Mouse (Mus musculus) embryonic facial prominence, embryonic 14.5 days (tissue): ENCODE results near the gene Senp3. TPM values are rescaled to one million over a fixed set of nuclear protein-coding genes. Genes with fewer than 3 reads are reported as not detected.

ENCODE experiments used
- ATAC-seq: fragments of 200-750 bp; cut with Nextera tagmentation; 2 replicates; pipeline ENCODE4 v1.8.0; 2017; ENCODE audit warnings: low read depth, moderate number of reproducible peaks, moderate TSS enrichment
- DNase-seq: peaks from one replicate; pipeline ENCODE4 v3.0.0-alpha.2; 2015; ENCODE audit warnings: low spot score
- H3K27ac ChIP-seq: fragments of 300-500 bp; sonication (generic); replicated peaks from 2 replicates; pipeline ENCODE4 v1.5.1; 2014; ENCODE audit warnings: low read depth, mild to moderate bottlenecking, low read length, moderate library complexity
- H3K27me3 ChIP-seq: fragments of 300-500 bp; sonication (generic); replicated peaks from 2 replicates; pipeline ENCODE4 v1.6.1; 2014; ENCODE audit warnings: low read length; ENCODE audit not compliant: control insufficient read depth, insufficient read depth
- H3K36me3 ChIP-seq: fragments of 300-500 bp; sonication (generic); 2 replicates; pipeline ENCODE4 v1.6.1; 2014; ENCODE audit warnings: low read length, mixed read lengths; ENCODE audit not compliant: control insufficient read depth, insufficient read depth
- H3K4me1 ChIP-seq: fragments of 300-500 bp; sonication (generic); 2 replicates; pipeline ENCODE4 v1.6.1; 2014; ENCODE audit warnings: antibody characterized with exemption, low read length; ENCODE audit not compliant: control insufficient read depth, insufficient read depth
- H3K4me2 ChIP-seq: fragments of 300-500 bp; sonication (generic); 2 replicates; pipeline ENCODE4 v1.6.1; 2014; ENCODE audit warnings: low read depth, mild to moderate bottlenecking, low read length, moderate library complexity, mixed read lengths
- H3K4me3 ChIP-seq: fragments of 300-500 bp; sonication (generic); 2 replicates; pipeline ENCODE4 v1.5.1; 2014; ENCODE audit warnings: low read depth, mild to moderate bottlenecking, low read length
- H3K9ac ChIP-seq: fragments of 300-500 bp; sonication (generic); 2 replicates; pipeline ENCODE4 v1.6.1; 2014; ENCODE audit warnings: low read depth, mild to moderate bottlenecking, low read length, moderate library complexity, mixed read lengths
- H3K9me3 ChIP-seq: fragments of 300-500 bp; sonication (generic); 2 replicates; pipeline ENCODE4 v1.6.1; 2016; ENCODE audit warnings: low read length; ENCODE audit not compliant: control insufficient read depth
- WGBS: fragments of 180-500 bp; shearing (Covaris S2); extraction: QIAGEN DNeasy Blood & Tissue Kit; methylation state at CpG from one replicate; pipeline ENCODE4 v1.1.7; 2014; 5-methylcytosine and 5-hydroxymethylcytosine counted together
- polyA plus RNA-seq: library from polyadenylated mRNA; unstranded; fragments of >200 nt; fragmentation: Nextera tagmentation; extraction: Ambion mirVana; gene quantifications from 2 replicates; pipeline ENCODE4 v1.2.1, GENCODE M21; 2014

Senp3 gene
- polyA plus RNA-seq, 1 experiment from 2014 or later = 73.6 TPM

GRCm38 (mm10) chr11:69716953-69717352, 35.1 kb upstream of the Senp3 start:
- WGBS = 67% methylated on average over 4 of the region's 4 CpGs
- ATAC-seq = no peak
- Histone ChIP-seq H3K36me3 (no peaks in the 10 kb centered on the region), H3K27me3 (no peaks in the 10 kb centered on the region), H3K27ac (no peak overlapping the region), H3K9me3 (peaks cover 3% of the 10 kb centered on the region; the same call in 1 of the 2 replicates), H3K4me1 (peaks cover 8% of the 10 kb centered on the region; the same call in 1 of the 2 replicates), H3K4me2 (no peak overlapping the region), H3K9ac (no peak overlapping the region), H3K4me3 (no peak overlapping the region)
- no peak for DNase-seq

- peaks cover 8% of the 10 kb centered on the region; the same call in 1 of the 2 replicates for H3K4me1 ChIP-seq
- peaks cover 3% of the 10 kb centered on the region; the same call in 1 of the 2 replicates for H3K9me3 ChIP-seq
- no peaks in the 10 kb centered on the region for H3K36me3 ChIP-seq
- no peak overlapping the region for H3K4me2 ChIP-seq
- ATAC-seq = no peak
- H3K27me3 ChIP-seq = no peaks in the 10 kb centered on the region
- H3K27ac ChIP-seq = peak overlapping the region; percentile 58
- no peak overlapping the region for H3K9ac ChIP-seq
- H3K4me3 ChIP-seq = no peak overlapping the region
- whole genome bisulfite sequencing = 21% methylated on average over 5 of the region's 5 CpGs
- peak; percentile 52 for DNase-seq
Measured at GRCm38 (mm10) chr11:69715929-69716328, 34.0 kb upstream of the Senp3 start.

GRCm38 (mm10) chr11:69715482-69715881, 33.6 kb upstream of the Senp3 start:
- Histone ChIP-seq H3K9me3 (peaks cover 3% of the 10 kb centered on the region; the same call in 1 of the 2 replicates), H3K9ac (no peak overlapping the region), H3K4me1 (peaks cover 8% of the 10 kb centered on the region; the same call in 1 of the 2 replicates), H3K4me3 (no peak overlapping the region), H3K4me2 (no peak overlapping the region), H3K36me3 (no peaks in the 10 kb centered on the region), H3K27me3 (no peaks in the 10 kb centered on the region), H3K27ac (no peak overlapping the region)
- ATAC-seq (no peak), DNase-seq (peak; percentile 23)
- 58% methylated on average over 9 of the region's 9 CpGs for WGBS

GRCm38 (mm10) chr11:69714636-69715329, 32.9 kb upstream of the Senp3 start:
- Histone ChIP-seq H3K27me3 (no peaks in the 10 kb centered on the region), H3K4me2 (no peak overlapping the region), H3K27ac (no peak overlapping the region), H3K36me3 (no peaks in the 10 kb centered on the region), H3K4me1 (peaks cover 8% of the 10 kb centered on the region; the same call in 1 of the 2 replicates), H3K4me3 (no peak overlapping the region), H3K9ac (no peak overlapping the region), H3K9me3 (peaks cover 3% of the 10 kb centered on the region; the same call in 1 of the 2 replicates)
- WGBS = 37% methylated on average over 18 of the region's 18 CpGs
- ATAC-seq (peak; percentile 30; the same call in 1 of the 2 replicates), DNase-seq (peak; percentile 45)

GRCm38 (mm10) chr11:69712954-69713672, 31.2 kb upstream of the Senp3 start:
- DNase-seq (no peak), ATAC-seq (no peak)
- Histone ChIP-seq H3K9ac (no peak overlapping the region), H3K36me3 (no peaks in the 10 kb centered on the region), H3K4me2 (no peak overlapping the region), H3K9me3 (peaks cover 3% of the 10 kb centered on the region; the same call in 1 of the 2 replicates), H3K4me3 (no peak overlapping the region), H3K27ac (no peak overlapping the region), H3K4me1 (0 out of 2 replicates have a peak, but pooled peaks cover 3% of the 10 kb centered on the region), H3K27me3 (no peaks in the 10 kb centered on the region)
- 71% methylated on average over 20 of the region's 20 CpGs for WGBS

- Histone ChIP-seq H3K36me3 (no peaks in the 10 kb centered on the region), H3K4me2 (no peak overlapping the region), H3K27ac (no peak overlapping the region), H3K27me3 (no peaks in the 10 kb centered on the region), H3K4me3 (no peak overlapping the region), H3K9ac (no peak overlapping the region), H3K9me3 (peaks cover 3% of the 10 kb centered on the region; the same call in 1 of the 2 replicates), H3K4me1 (0 out of 2 replicates have a peak, but pooled peaks cover 3% of the 10 kb centered on the region)
- DNase-seq (no peak), ATAC-seq (no peak)
- 73% methylated on average over 2 of the region's 2 CpGs for WGBS
Measured at GRCm38 (mm10) chr11:69711082-69711481, 29.2 kb upstream of the Senp3 start.

- H3K4me2 ChIP-seq = no peak overlapping the region
- WGBS = 75% methylated on average over 3 of the region's 3 CpGs
- DNase-seq (no peak), ATAC-seq (no peak)
- no peaks in the 10 kb centered on the region for H3K27me3 ChIP-seq
- no peaks in the 10 kb centered on the region for H3K36me3 ChIP-seq
- no peaks in the 10 kb centered on the region for H3K4me1 ChIP-seq
- no peak overlapping the region for H3K4me3 ChIP-seq
- H3K9ac ChIP-seq = no peak overlapping the region
- H3K9me3 ChIP-seq = peaks cover 2% of the 10 kb centered on the region; the same call in 1 of the 2 replicates
- no peak overlapping the region for H3K27ac ChIP-seq
Measured at GRCm38 (mm10) chr11:69710470-69710869, 28.6 kb upstream of the Senp3 start.

GRCm38 (mm10) chr11:69709554-69710446, 27.9 kb upstream of the Senp3 start:
- peak; percentile 46 for DNase-seq
- 43% methylated on average over 11 of the region's 11 CpGs for WGBS
- ATAC-seq = no peak
- H3K4me2 ChIP-seq = no peak overlapping the region
- no peaks in the 10 kb centered on the region for H3K27me3 ChIP-seq
- H3K9ac ChIP-seq = peak overlapping the region; percentile 15; the same call in 1 of the 2 replicates
- no peaks in the 10 kb centered on the region for H3K9me3 ChIP-seq
- no peaks in the 10 kb centered on the region for H3K4me1 ChIP-seq
- H3K4me3 ChIP-seq = no peak overlapping the region
- peak overlapping the region; percentile 70 for H3K27ac ChIP-seq
- H3K36me3 ChIP-seq = no peaks in the 10 kb centered on the region
